Mouse (Mus musculus): ENCODE results near the gene Aff1.

DNA sequence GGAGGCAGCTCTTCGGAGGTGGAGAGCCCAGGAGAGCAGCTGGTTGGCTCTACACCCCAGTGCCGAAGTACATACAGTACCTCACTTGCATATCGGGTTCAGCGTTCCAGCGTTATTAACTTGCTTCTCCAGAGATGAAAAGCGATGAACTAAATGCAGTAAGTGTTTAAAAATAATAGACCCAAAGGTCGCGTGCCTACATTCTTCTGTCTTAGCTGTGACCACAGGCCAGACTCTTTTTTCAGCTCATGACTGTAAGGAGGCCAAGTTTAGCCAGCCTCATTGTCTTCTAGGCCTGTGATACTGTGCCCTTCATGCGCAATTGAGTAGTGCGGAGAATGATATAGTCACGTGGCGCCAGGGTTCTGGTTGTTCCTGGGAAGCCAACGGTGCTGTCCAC, 83.3 kb downstream of the Aff1 start:
- TF ChIP-seq CTCF (IDR thresholded peaks at IDR 0.05; ENCODE audit: low read depth, low read length) = no peak
- TF ChIP-seq POLR2A (IDR thresholded peaks at IDR 0.05; ENCODE audit: extremely low read depth, insufficient read depth, low read length) = no peak

Measured in liver, adult 2 months (tissue).